Mouse (Mus musculus) layer of hippocampus, adult 9-10 months (tissue): Measurements from ENCODE around the gene Orc1.

Source experiments
- DNase-seq: peaks from one replicate; pipeline ENCODE4 v3.0.0; 2022; ENCODE audit warnings: low spot score

Orc1 gene

DNA sequence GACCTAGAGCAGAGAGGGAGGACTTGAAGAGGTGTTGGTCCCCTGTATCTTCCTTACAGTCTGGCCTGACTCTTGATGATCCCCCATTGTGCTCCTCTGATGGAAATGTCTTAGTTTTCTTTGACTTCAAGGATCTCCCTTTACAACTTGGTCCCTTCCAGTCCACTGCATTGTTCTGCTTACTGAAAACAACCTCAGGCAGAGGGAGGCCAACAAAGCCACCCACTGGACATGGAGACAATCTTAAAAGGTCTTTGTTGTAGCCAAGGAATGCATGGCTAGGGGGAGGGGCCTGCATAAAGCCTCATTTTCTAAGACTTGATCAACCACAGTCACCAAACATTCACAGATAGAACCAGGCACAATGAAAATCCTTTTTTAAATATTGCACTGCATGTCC lies 55.9 kb downstream of the Orc1 start:
- DNase-seq: no peak

DNA sequence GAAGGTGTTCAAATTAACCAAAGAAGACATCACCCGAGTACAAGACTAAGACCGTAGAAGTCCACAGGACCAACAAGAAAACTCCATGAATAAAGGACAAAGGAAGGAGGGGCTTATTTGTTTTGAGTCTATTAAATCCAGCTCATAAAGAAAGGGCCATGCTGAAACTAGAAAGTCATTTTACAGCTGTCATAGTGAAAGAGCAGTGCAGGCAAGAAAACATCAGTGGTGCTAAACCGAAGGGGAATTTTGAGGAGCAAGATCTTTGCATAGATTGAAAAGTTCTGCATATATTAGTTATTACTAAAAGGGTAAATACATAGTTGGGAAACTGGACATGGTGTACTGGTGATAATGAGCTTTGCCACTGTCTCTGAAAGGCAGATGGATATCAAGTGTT lies 58.5 kb downstream of the Orc1 start:
- DNase-seq: no peak

DNA sequence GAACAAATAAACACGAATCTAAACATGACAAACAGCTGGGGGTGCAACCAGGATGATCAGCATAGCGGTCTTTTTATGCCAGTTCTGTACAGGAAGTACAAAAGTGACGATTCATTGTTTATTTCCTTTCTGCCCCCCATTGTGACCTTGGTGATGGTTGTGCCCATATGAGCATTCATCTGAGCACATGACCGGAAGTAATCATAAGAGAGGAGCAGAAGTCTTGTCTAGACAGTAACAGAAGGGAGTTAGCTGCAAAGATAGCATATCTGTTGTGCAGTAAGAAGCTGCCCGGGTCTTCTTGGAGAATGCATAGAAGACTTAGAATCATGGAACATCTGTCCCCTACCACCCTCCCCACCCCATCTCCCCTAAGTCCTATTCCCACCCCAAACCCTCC lies 59.5 kb downstream of the Orc1 start:
- DNase-seq: no peak

DNA sequence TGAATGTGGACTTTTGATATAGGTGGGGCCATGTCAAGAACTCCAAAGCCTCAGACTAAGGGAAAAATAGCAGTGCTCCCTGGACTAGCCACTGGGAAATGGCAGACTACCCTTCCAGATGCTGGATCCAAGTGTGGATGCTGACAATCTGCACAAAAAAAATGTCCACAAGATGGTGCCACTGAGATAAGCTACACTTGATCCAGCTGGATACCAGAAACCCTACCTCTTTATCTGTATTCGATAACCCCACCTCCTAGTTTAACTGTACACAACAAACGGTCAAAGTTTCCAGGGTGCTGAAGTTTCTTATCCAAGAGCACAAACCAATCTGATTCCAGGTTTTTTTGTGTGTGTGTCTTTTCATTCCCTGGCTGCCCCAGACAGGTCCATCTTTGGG lies 85.2 kb downstream of the Orc1 start:
- DNase-seq: no peak
